Mouse (Mus musculus) hindbrain, embryonic 11.5 days (tissue): Measurements from ENCODE around the gene Ranbp17. TPM values are rescaled to one million over a fixed set of nuclear protein-coding genes. Genes with fewer than 3 reads are reported as not detected.

Source experiments
- ATAC-seq: fragments of 200-750 bp; cut with Nextera tagmentation; 2 replicates; pipeline ENCODE4 v1.8.0; 2017; ENCODE audit warnings: mild to moderate bottlenecking, moderate TSS enrichment, moderate library complexity; ENCODE audit not compliant: low FRiP score
- DNase-seq: peaks from one replicate; pipeline ENCODE4 v3.0.0-alpha.2; 2015; ENCODE audit warnings: low spot score
- H3K27ac ChIP-seq: fragments of 300-500 bp; sonication (generic); 2 replicates; pipeline ENCODE4 v1.5.1; 2014; ENCODE audit warnings: mild to moderate bottlenecking, low read depth, low read length
- H3K27me3 ChIP-seq: fragments of 300-500 bp; sonication (generic); 2 replicates; pipeline ENCODE4 v1.6.1; 2014; ENCODE audit warnings: mild to moderate bottlenecking, low read length, moderate library complexity, mixed read lengths; ENCODE audit not compliant: control insufficient read depth, insufficient read depth
- H3K36me3 ChIP-seq: fragments of 300-500 bp; sonication (generic); 2 replicates; pipeline ENCODE4 v1.6.1; 2014; ENCODE audit warnings: mild to moderate bottlenecking, low read length, moderate library complexity, mixed read lengths; ENCODE audit not compliant: control insufficient read depth, insufficient read depth
- H3K4me1 ChIP-seq: fragments of 300-500 bp; sonication (generic); replicated peaks from 2 replicates; pipeline ENCODE4 v1.6.1; 2014; ENCODE audit warnings: low read length, mixed read lengths; ENCODE audit not compliant: control insufficient read depth, insufficient read depth
- H3K4me2 ChIP-seq: fragments of 300-500 bp; sonication (generic); replicated peaks from 2 replicates; pipeline ENCODE4 v1.6.1; 2014; ENCODE audit warnings: mild to moderate bottlenecking, low read depth, low read length
- H3K4me3 ChIP-seq: fragments of 300-500 bp; sonication (generic); 2 replicates; pipeline ENCODE4 v1.5.1; 2014; ENCODE audit warnings: low read depth, low read length
- H3K9ac ChIP-seq: fragments of 300-500 bp; sonication (generic); 2 replicates; pipeline ENCODE4 v1.6.1; 2014; ENCODE audit warnings: low read depth, low read length
- H3K9me3 ChIP-seq: fragments of 300-500 bp; sonication (generic); 2 replicates; pipeline ENCODE4 v1.6.1; 2016; ENCODE audit warnings: low read length; ENCODE audit not compliant: control insufficient read depth
- whole genome bisulfite sequencing: fragments of 180-500 bp; shearing (Covaris S2); extraction: QIAGEN DNeasy Blood & Tissue Kit; methylation state at CpG from one replicate; pipeline ENCODE4 v1.1.7; 2014; 5-methylcytosine and 5-hydroxymethylcytosine counted together
- polyA plus RNA-seq: library from polyadenylated mRNA; unstranded; fragments of >200 nt; fragmentation: Nextera tagmentation; extraction: Ambion mirVana; gene quantifications from 2 replicates; pipeline ENCODE4 v1.2.1, GENCODE M21; 2014

Gene Ranbp17
- polyA plus RNA-seq, 1 experiment from 2014 or later, result 14.8 TPM

GRCm38 (mm10) chr11:33534541-33534940 lies 21.0 kb upstream of the Ranbp17 start:
- Histone ChIP-seq H3K4me3 (no peak overlapping the region), H3K4me1 (no peaks in the 10 kb centered on the region), H3K27me3 (no peaks in the 10 kb centered on the region), H3K4me2 (no peak overlapping the region), H3K9ac (no peak overlapping the region), H3K9me3 (no peaks in the 10 kb centered on the region), H3K36me3 (no peaks in the 10 kb centered on the region), H3K27ac (no peak overlapping the region)
- ATAC-seq (no peak), DNase-seq (no peak)
- 89% methylated on average over 4 of the region's 4 CpGs for WGBS

- H3K9me3 ChIP-seq, result no peaks in the 10 kb centered on the region
- H3K27ac ChIP-seq, result no peak overlapping the region
- no peak overlapping the region for H3K4me2 ChIP-seq
- no peak overlapping the region for H3K9ac ChIP-seq
- no peaks in the 10 kb centered on the region for H3K27me3 ChIP-seq
- DNase-seq (no peak), ATAC-seq (no peak)
- H3K4me3 ChIP-seq, result no peak overlapping the region
- H3K36me3 ChIP-seq, result no peaks in the 10 kb centered on the region
- H3K4me1 ChIP-seq, result no peaks in the 10 kb centered on the region
- WGBS, result 54% methylated on average over 3 of the region's 3 CpGs
These were observed 20.0 kb upstream of the Ranbp17 start for GRCm38 (mm10) chr11:33533577-33533976.

GRCm38 (mm10) chr11:33529576-33529975 lies 16.0 kb upstream of the Ranbp17 start:
- H3K9me3 ChIP-seq, result no peaks in the 10 kb centered on the region
- no peak overlapping the region for H3K4me3 ChIP-seq
- H3K4me1 ChIP-seq, result no peaks in the 10 kb centered on the region
- WGBS, result 79% methylated on average over 2 of the region's 2 CpGs
- DNase-seq (peak; percentile 9), ATAC-seq (no peak)
- H3K27ac ChIP-seq, result no peak overlapping the region
- no peak overlapping the region for H3K4me2 ChIP-seq
- no peaks in the 10 kb centered on the region for H3K27me3 ChIP-seq
- H3K36me3 ChIP-seq, result no peaks in the 10 kb centered on the region
- H3K9ac ChIP-seq, result no peak overlapping the region

DNA sequence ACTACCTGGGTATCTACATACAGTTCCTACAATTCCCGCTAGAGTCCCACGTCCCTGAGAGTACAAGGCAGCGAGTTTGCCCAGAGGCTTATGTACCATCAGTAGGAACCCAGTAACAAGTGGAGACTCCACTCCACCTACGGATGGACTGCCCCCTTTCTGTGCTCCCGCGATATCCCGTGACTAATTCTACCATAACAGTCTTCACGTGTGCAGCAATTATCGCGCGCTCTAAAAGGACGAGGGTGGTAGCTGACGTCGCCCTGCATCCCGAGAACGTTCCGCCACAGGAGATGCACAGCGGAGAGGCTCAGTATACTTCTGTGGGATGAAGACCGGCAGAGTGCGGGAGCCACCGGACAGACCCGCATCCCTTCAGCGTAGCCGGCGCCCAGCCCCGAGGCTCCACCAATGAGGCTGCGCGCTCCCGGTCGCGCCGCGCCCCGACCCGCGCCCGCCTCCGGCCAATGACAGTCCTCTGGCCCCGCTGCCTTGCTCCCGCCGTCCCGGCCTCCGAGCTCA lies 631 bp downstream of the Ranbp17 start:
- H3K27ac ChIP-seq, result peak overlapping the region; percentile 90
- DNase-seq (peak; percentile 82), ATAC-seq (peak; percentile 94)
- no peaks in the 10 kb centered on the region for H3K36me3 ChIP-seq
- H3K4me1 ChIP-seq, result no peaks in the 10 kb centered on the region
- H3K27me3 ChIP-seq, result no peaks in the 10 kb centered on the region
- WGBS, result under 1% methylated on average over 38 of the region's 43 CpGs
- peak overlapping the region; percentile 63 for H3K4me2 ChIP-seq
- H3K4me3 ChIP-seq, result peak overlapping the region; percentile 74
- peak overlapping the region; percentile 79 for H3K9ac ChIP-seq
- H3K9me3 ChIP-seq, result no peaks in the 10 kb centered on the region

GRCm38 (mm10) chr11:33509401-33509800 lies 4.1 kb downstream of the Ranbp17 start:
- Histone ChIP-seq H3K9me3 (no peaks in the 10 kb centered on the region), H3K36me3 (no peaks in the 10 kb centered on the region), H3K9ac (no peak overlapping the region), H3K4me3 (no peak overlapping the region), H3K27me3 (no peaks in the 10 kb centered on the region), H3K27ac (no peak overlapping the region), H3K4me2 (no peak overlapping the region), H3K4me1 (no peaks in the 10 kb centered on the region)
- DNase-seq (no peak), ATAC-seq (no peak)

DNA sequence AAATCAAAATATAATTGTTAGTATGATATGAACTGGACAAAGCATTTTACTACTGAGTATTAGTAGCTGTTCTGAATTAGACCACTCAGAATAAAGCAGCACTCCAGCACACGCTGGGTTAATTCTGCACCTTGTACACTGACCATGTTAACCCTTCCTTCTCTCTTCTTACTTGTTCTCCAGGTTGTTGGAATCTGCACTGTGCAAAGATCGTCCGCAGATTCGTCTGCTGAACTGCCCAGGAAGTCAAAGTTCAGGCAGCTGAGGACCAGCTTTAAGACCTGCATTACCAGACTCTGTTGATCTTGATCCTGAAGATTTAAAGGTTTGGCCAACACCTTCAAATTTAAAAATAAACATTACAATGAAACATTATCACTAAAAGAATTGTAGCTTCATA lies 27.8 kb downstream of the Ranbp17 start:
- ATAC-seq (no peak), DNase-seq (no peak)
- Histone ChIP-seq H3K4me3 (no peak overlapping the region), H3K4me1 (no peaks in the 10 kb centered on the region), H3K4me2 (no peak overlapping the region), H3K9ac (no peak overlapping the region), H3K36me3 (no peaks in the 10 kb centered on the region), H3K27me3 (no peaks in the 10 kb centered on the region), H3K9me3 (no peaks in the 10 kb centered on the region), H3K27ac (no peak overlapping the region)
- 78% methylated on average over 4 of the region's 4 CpGs for WGBS

- WGBS, result 89% methylated on average over 10 of the region's 10 CpGs
- ATAC-seq, result no peak
- DNase-seq, result no peak
These were observed 33.1 kb downstream of the Ranbp17 start for GRCm38 (mm10) chr11:33480410-33480809.

DNA sequence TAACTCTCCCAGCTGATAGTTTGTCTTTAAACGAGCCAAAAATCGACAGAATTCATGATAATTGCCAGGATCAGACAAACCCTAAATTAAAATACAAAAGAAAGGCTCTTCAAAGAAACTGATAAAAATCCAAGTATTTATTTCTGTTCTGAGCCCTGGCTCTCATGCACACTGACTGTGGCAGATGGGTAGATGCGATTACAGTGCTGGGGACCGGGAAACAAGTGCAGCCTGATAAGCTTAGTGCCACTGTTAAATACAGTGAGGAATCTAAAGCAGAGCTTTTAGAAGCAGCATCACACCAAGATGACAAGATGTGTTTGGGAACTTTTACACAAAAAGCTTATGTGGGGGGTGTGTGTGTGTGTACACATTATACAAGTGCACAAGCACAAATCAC lies 34.3 kb downstream of the Ranbp17 start:
- ATAC-seq (no peak), DNase-seq (no peak)
- Histone ChIP-seq H3K9me3 (no peaks in the 10 kb centered on the region), H3K27ac (no peak overlapping the region), H3K36me3 (no peaks in the 10 kb centered on the region), H3K4me1 (no peaks in the 10 kb centered on the region), H3K27me3 (no peaks in the 10 kb centered on the region), H3K9ac (no peak overlapping the region), H3K4me2 (no peak overlapping the region), H3K4me3 (no peak overlapping the region)
- 91% methylated on average over 4 of the region's 4 CpGs for WGBS

More at GRCm38 (mm10) chr11:33480410-33480809, 33.1 kb downstream of the Ranbp17 start:
- Histone ChIP-seq H3K4me2 (no peak overlapping the region), H3K4me3 (no peak overlapping the region), H3K27me3 (no peaks in the 10 kb centered on the region), H3K27ac (no peak overlapping the region), H3K4me1 (no peaks in the 10 kb centered on the region), H3K9ac (no peak overlapping the region), H3K9me3 (no peaks in the 10 kb centered on the region), H3K36me3 (no peaks in the 10 kb centered on the region)

DNA sequence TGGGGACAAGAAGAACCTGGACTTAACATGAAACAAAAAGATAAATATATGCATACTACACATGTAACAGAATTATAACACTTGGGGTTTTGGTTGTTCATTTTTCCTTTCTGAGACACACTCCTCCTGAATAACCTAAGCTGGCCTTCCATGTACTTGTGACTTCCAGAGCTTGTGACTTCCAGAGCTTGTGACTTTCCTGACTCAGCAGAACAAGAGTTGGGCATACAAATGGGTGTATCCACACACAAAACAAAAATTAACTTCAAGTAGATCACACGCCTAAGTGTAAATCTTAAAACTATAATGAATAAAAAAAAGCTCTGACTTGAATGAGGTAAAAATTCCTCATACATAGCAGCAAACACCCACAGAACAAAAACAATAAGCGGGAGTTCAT lies 36.9 kb downstream of the Ranbp17 start:
- Histone ChIP-seq H3K9ac (no peak overlapping the region), H3K4me2 (no peak overlapping the region), H3K27ac (no peak overlapping the region), H3K27me3 (no peaks in the 10 kb centered on the region), H3K9me3 (no peaks in the 10 kb centered on the region), H3K4me1 (no peaks in the 10 kb centered on the region), H3K36me3 (no peaks in the 10 kb centered on the region), H3K4me3 (no peak overlapping the region)
- 88% methylated on average over 2 of the region's 2 CpGs for WGBS
- ATAC-seq (no peak), DNase-seq (no peak)
